Mouse (Mus musculus) liver, adult 2 months (tissue): Measurements from ENCODE around the gene Atp2b1. TPM values are rescaled to one million over a fixed set of nuclear protein-coding genes. Genes with fewer than 3 reads are reported as not detected.

ENCODE experiments used
- DNase-seq: peaks from one replicate; pipeline ENCODE4 v3.0.0-alpha.2; 2011; ENCODE audit warnings: low read depth, low spot score; ENCODE audit errors: extremely low read depth
- H3K27ac ChIP-seq: fragments of 200-500 bp; replicated peaks from 2 replicates; pipeline ENCODE4 v1.5.1; 2012; ENCODE audit warnings: low read depth, mild to moderate bottlenecking, control low read depth, inconsistent platforms, low read length; ENCODE audit not compliant: insufficient read depth
- H3K27me3 ChIP-seq: fragments of 200-500 bp; 2 replicates; pipeline ENCODE4 v1.6.1; 2012; ENCODE audit warnings: mild to moderate bottlenecking, moderate library complexity, low read length, inconsistent platforms; ENCODE audit not compliant: control insufficient read depth, insufficient read depth
- H3K36me3 ChIP-seq: fragments of 200-500 bp; 2 replicates; pipeline ENCODE4 v1.6.1; 2012; ENCODE audit warnings: low read length, inconsistent platforms; ENCODE audit not compliant: control insufficient read depth, insufficient read depth
- H3K4me1 ChIP-seq: fragments of 200-500 bp; 2 replicates; pipeline ENCODE4 v1.6.1; 2011; ENCODE audit warnings: low read length; ENCODE audit not compliant: control insufficient read depth, insufficient read depth
- H3K4me3 ChIP-seq: fragments of 200-500 bp; 2 replicates; pipeline ENCODE4 v1.5.1; 2011; ENCODE audit warnings: low read depth, mild to moderate bottlenecking, control low read depth, low read length, moderate library complexity; ENCODE audit not compliant: insufficient read depth
- H3K79me2 ChIP-seq: fragments of 200-500 bp; 2 replicates; pipeline ENCODE4 v1.6.1; 2012; ENCODE audit warnings: inconsistent platforms, mild to moderate bottlenecking, low read length, moderate library complexity; ENCODE audit not compliant: control insufficient read depth, insufficient read depth
- H3K9ac ChIP-seq: fragments of 200-500 bp; 2 replicates; pipeline ENCODE4 v1.6.1; 2012; ENCODE audit warnings: low read depth, mild to moderate bottlenecking, control low read depth, inconsistent platforms, low read length
- CTCF ChIP-seq: fragments of 200-500 bp; IDR thresholded peaks from 2 replicates; pipeline ENCODE4 v1.5.1; 2011; ENCODE audit warnings: low read depth, low read length, control low read depth
- POLR2A ChIP-seq: fragments of 200-500 bp; IDR thresholded peaks from 2 replicates; pipeline ENCODE4 v1.6.1; 2011; ENCODE audit warnings: low read length, control low read depth; ENCODE audit not compliant: insufficient read depth; ENCODE audit errors: extremely low read depth
- WGBS: fragments of 180-500 bp; shearing (Covaris S2); methylation state at CpG from one replicate; pipeline ENCODE4 v1.1.7; 2018; 5-methylcytosine and 5-hydroxymethylcytosine counted together
- polyA plus RNA-seq: library from polyadenylated mRNA; depleted of rRNA; stranded (reverse); fragments of >200 nt; gene quantifications from 2 replicates; pipeline ENCODE4 v1.2.3, GENCODE M21; 2012
- total RNA-seq: library from RNA; depleted of rRNA; stranded (reverse); fragments of >200 nt; gene quantifications from 2 replicates; pipeline ENCODE4 v1.2.3, GENCODE M21; 2014

The Atp2b1 gene
- total and polyA plus RNA-seq, 2 experiments, result 5.2 to 28.8 TPM

DNA sequence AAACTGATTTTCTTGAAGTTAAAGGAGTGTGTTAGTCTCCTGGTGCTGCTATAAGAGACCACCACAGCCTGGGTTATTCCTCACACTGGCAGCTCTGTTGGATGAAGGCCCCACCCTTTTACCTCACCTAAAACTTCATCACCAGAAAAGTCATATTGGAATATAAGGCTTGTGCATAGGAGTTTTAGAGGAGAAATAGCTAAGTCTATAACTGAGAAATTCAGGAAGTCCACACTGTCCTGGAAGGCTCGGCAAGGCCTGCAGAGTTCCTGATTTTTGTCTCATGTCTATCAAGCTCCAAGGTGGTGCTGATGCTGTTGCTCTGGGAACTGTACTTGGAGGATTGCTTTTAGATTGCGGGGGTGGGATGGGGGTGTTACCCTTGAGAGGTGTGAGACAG lies 26.6 kb downstream of the Atp2b1 start:
- Histone ChIP-seq H3K79me2 (peaks cover 22% of the 10 kb centered on the region; the same call in 1 of the 2 replicates), H3K4me3 (no peak overlapping the region), H3K4me1 (no peaks in the 10 kb centered on the region), H3K27me3 (no peaks in the 10 kb centered on the region), H3K9ac (no peak overlapping the region), H3K27ac (no peak overlapping the region), H3K36me3 (no peaks in the 10 kb centered on the region)
- no peak for TF ChIP-seq POLR2A
- DNase-seq, result no peak
- 89% methylated on average over 2 of the region's 2 CpGs for WGBS

DNA sequence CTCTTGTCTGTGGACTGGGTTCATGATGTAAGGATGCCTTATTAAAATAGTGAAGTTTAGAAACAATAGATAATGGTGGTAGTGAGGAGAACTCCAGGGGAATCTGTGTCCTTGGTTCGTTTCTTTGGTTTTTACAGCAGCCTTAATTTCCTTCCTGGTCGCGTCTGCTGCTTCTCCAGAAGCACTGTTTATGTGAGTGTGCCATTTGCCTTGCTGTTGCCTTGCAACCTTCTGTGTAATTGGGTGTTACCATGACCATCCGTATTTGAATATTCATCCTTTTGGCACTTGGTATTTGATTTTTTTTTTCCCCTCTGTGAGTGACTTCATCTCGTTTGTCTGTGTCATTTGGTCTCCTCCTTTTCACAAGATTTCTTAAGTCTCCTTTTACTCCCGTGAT lies 27.8 kb downstream of the Atp2b1 start:
- Histone ChIP-seq H3K36me3 (no peaks in the 10 kb centered on the region), H3K9ac (no peak overlapping the region), H3K4me3 (no peak overlapping the region), H3K27ac (no peak overlapping the region), H3K27me3 (no peaks in the 10 kb centered on the region), H3K4me1 (0 out of 2 replicates have a peak, but pooled peaks cover under 1% of the 10 kb centered on the region), H3K79me2 (peaks cover 17% of the 10 kb centered on the region; the same call in 1 of the 2 replicates)
- TF ChIP-seq POLR2A (no peak), CTCF (no peak)
- DNase-seq, result no peak
- 87% methylated on average over 6 of the region's 6 CpGs for WGBS

DNA sequence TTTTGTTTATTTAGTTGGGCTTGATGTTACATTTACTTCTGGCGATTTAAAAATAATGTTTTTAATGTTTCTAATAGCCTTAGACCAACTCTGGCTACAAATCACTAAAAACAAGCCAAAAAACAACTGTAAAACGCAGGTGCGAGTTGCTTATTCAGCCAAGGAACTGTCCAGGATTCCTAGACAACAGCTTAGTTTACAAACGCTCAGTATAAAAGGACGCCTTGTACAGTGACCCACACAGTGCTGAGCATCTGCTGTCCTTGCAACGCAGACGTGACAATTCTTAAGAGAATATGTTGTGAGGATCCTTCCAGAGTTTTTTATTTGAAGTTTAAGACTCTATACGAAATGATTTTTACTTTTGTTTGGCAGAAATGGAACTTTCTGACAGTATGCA lies 28.8 kb downstream of the Atp2b1 start:
- Histone ChIP-seq H3K79me2 (peaks cover 20% of the 10 kb centered on the region; the same call in 1 of the 2 replicates), H3K36me3 (no peaks in the 10 kb centered on the region), H3K9ac (no peak overlapping the region), H3K27me3 (no peaks in the 10 kb centered on the region), H3K4me3 (no peak overlapping the region), H3K27ac (no peak overlapping the region), H3K4me1 (peaks cover 9% of the 10 kb centered on the region; the same call in 1 of the 2 replicates)
- WGBS, result 85% methylated on average over 8 of the region's 8 CpGs
- DNase-seq, result no peak
- TF ChIP-seq CTCF, result no peak
- no peak for TF ChIP-seq POLR2A

DNA sequence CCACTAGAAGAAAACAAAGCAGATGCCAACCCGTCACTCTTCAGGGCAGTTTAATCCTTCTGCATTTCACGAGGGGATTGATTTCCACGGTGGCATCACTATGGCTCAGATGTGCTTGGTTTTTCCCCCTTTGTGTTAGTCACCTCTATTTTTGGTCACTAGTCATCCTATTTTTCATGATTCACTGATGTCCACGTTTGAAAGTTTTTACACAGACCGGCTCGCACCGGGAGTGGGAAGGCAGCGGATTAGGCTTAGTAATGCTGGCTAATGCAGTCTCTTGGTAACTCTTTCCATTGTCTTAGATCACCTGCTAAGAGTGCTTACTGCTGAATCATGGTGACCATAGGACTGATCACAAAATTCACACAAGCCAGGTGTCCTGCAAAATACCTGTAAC lies 29.7 kb downstream of the Atp2b1 start:
- no peak for DNase-seq
- Histone ChIP-seq H3K27ac (no peak overlapping the region), H3K36me3 (no peaks in the 10 kb centered on the region), H3K9ac (no peak overlapping the region), H3K79me2 (peaks cover 20% of the 10 kb centered on the region; the same call in 1 of the 2 replicates), H3K4me3 (no peak overlapping the region), H3K27me3 (no peaks in the 10 kb centered on the region), H3K4me1 (peaks cover 13% of the 10 kb centered on the region; the same call in 1 of the 2 replicates)
- 92% methylated on average over 8 of the region's 8 CpGs for WGBS
- no peak for TF ChIP-seq CTCF
- TF ChIP-seq POLR2A, result no peak

DNA sequence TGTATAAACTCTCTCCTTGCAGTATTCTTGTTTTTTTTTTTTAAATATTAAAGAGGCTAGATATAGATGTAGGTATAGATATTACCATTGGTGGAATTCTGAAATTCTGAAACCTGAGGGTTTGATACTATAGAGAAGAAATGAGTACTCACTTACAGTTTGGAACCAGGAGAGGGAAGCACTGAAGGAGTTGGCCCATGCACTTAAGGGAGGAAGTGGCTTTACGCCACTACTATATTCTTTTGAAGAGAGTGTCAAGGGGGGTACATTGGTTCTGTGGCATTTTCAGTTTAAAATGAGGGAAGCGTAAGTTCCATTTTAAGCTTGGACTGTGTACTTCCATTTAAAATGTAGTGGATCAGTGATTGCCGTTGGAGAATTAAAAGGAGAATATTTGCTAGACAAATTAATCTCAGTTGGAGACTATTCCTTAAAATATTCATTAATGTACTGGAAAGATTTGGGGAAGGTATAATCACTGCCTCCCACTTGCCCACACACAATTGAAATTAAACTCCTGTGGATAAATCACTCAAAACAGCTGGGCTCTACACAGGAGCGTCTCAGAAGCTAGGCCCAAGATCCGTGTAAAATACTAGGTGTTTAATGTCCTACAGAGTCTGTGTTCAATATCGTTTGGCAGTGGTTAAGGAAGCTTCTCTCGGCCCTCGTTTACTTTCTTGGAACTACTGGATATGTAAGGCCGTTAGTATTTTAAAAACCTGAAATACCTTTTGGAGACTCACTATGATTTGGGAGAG lies 32.0 kb downstream of the Atp2b1 start:
- no peak overlapping the region for H3K27ac ChIP-seq
- no peak for DNase-seq
- H3K9ac ChIP-seq, result no peak overlapping the region
- H3K4me1 ChIP-seq, result peaks cover 13% of the 10 kb centered on the region; the same call in 1 of the 2 replicates
- no peaks in the 10 kb centered on the region for H3K36me3 ChIP-seq
- TF ChIP-seq CTCF (no peak), POLR2A (no peak)
- no peak overlapping the region for H3K4me3 ChIP-seq
- 59% methylated on average over 9 of the region's 9 CpGs for WGBS
- H3K27me3 ChIP-seq, result no peaks in the 10 kb centered on the region
- H3K79me2 ChIP-seq, result peaks cover 17% of the 10 kb centered on the region; the same call in 1 of the 2 replicates

DNA sequence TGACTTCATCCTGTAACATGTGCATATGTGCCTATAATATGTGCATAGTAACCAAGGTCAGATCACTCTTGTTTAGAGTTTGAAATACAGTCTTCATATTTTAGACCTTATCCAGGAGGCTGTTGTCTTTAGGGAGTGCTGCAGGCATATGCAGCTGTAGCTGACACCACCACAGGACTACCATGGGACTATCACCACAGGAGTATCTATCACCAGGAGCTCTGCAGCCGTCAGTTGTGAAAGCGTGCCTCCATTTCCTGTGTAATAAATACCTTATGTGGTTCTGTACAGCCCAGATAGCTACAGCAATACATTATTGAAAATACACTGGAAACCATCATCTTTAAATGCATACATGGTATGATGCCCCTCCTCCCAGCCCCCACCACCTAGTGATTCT lies 33.0 kb downstream of the Atp2b1 start:
- DNase-seq, result no peak
- 74% methylated on average over 2 of the region's 2 CpGs for WGBS
- Histone ChIP-seq H3K9ac (no peak overlapping the region), H3K27me3 (no peaks in the 10 kb centered on the region), H3K27ac (no peak overlapping the region), H3K4me3 (no peak overlapping the region), H3K4me1 (peaks cover 13% of the 10 kb centered on the region; the same call in 1 of the 2 replicates), H3K79me2 (peaks cover 12% of the 10 kb centered on the region; the same call in 1 of the 2 replicates), H3K36me3 (no peaks in the 10 kb centered on the region)
- TF ChIP-seq POLR2A, result no peak
- no peak for TF ChIP-seq CTCF
